Mouse (Mus musculus) ES-CJ7 (cell line): ENCODE measurements around the gene Sfmbt1.
"Not testable (repeated sequence)": the region's sequence is repeated elsewhere in the genome, so short reads cannot be mapped to it uniquely, and the experiment has no call there.

Experiments used
- DNase-seq: peaks from one replicate; pipeline ENCODE4 v3.0.0; 2011; ENCODE audit warnings: low read depth, low spot score

Gene Sfmbt1

DNA sequence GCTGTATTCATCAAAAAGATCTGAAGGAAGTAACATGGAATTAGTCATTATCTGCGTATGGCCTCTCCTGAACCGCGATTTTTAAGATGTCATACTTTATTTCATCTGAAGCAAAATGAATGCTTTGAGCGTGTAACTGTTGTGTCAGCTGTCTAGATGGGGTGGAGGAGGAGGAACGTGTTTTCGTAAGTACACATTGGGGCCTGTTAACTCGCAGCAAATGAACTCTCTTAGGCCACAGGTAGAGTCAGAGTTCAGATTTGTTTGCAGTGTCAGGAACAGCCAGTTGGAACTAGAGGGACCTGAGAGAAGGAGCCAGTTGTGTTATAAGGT lies 2.3 kb downstream of the Sfmbt1 start:
- DNase-seq: peak; percentile 22

DNA sequence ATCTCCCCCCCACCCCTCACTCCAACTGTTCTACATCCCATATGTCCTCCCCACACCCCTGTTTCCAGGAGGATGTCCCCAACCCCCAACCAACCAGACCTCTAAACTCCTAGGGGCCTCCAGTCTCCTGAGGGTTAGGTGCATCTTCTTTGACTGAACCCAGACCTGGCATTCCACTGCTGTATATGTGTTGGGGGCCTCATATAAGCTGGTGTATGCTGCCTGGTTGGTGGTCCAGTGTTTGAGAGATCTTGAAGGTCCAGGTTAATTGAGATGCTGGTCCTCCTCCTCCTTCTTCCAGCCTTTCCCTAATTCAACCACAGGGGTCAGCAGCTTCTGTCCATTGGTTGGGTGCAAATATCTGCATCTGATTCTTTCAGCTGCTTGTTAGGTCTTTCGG lies 4.0 kb downstream of the Sfmbt1 start:
- not testable (repeated sequence) for DNase-seq

- no peak for DNase-seq
Measured at GRCm38 (mm10) chr14:30719514-30719913, 4.9 kb downstream of the Sfmbt1 start.

GRCm38 (mm10) chr14:30721850-30722249 lies 7.2 kb downstream of the Sfmbt1 start:
- no peak for DNase-seq

DNA sequence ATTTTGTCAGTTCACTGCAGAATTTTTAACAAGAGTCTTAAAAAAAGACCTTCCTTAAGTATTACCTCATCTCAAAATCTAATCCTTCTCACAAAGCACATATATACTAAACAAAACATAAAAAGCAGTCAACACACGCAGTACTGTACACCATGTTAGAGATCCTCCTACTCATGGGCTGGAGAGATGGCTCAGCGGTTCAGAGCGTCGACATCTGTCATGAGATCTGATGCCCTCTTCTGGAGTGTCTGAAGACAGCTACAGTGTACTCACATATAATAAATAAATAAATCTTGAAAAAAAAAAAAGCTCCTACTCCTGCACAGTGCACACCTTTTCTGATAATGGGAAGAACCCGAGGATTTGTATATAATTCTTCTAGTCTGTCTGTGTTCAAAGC lies 7.8 kb downstream of the Sfmbt1 start:
- no peak for DNase-seq

GRCm38 (mm10) chr14:30731896-30732295 lies 17.2 kb downstream of the Sfmbt1 start:
- DNase-seq: no peak

DNA sequence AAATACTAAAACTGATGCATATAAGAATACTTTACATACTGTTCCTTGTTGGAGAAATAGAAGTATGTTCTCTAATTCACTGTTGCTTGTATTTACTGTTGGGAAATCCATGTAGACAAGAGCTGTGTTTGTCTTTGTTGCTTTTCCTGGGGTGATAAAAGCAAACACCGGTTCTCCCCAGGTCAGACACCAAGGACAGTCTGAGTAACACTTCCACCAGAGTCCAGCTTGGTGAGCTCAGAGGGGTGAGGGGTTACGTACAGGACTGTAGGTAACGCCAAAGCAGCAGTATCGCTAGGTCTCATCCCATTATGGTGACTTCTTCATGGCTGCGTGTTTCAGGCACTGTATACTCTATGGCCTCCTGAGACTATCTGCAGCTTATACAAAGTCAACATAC lies 20.0 kb downstream of the Sfmbt1 start:
- no peak for DNase-seq

DNA sequence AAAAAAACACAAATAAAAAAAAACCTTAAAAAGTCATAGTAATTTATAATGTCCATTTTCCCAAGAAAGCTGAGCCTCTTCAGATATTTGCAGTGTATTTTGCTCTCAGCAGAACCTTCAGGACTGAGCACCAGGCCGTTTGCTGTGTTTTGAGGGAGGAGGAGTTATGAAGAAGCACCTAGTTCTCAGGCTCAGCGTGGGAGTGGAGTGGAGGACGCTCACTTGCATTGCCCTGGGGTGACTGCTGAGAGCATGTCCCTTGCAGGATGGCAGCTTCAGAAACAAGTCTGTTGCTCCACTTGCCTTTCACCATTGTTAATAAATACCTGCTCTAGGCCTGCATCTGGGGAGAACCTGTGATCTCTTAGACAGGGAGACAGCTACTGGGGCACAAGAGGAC lies 21.2 kb downstream of the Sfmbt1 start:
- DNase-seq: no peak

DNA sequence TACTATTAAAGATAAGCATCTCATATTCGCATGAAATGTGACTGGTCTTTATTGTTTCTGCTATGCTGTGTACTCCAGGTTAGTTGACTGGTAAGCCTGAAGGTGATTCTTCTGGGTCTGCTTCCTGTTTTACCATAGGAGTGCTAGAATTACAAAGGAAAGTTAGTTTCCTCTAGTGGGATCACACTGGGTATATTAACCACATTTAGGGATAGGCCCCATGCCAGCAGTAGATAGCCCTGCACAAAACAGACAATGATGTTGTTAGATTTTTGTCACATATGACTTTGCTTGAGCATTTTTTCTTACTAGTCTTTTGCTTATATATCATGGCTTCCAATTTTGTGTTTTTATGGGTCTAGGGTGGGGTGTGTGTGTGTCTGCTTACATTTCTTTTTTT lies 21.8 kb downstream of the Sfmbt1 start:
- no peak for DNase-seq

DNA sequence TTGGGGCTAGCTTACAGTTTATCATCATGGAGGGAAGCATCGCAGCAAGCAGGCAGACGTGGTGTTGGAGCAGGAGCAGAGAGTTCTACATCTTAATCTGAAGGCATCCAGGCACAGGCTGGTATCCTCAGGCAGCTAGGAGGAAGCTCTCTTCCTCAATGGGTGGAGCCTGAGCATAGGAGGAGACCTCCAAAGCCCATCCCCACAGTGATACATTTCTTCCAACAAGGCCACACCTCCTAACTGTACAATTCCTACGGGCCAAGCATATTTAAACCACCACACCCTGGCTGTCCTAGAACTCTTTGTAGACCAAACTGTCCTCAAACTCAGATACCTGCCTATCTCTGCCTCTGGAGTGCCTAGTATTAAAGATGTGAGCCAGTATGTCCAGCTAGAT lies 29.2 kb downstream of the Sfmbt1 start:
- peak; percentile 63 for DNase-seq

GRCm38 (mm10) chr14:30746160-30746559 lies 31.5 kb downstream of the Sfmbt1 start:
- no peak for DNase-seq

DNA sequence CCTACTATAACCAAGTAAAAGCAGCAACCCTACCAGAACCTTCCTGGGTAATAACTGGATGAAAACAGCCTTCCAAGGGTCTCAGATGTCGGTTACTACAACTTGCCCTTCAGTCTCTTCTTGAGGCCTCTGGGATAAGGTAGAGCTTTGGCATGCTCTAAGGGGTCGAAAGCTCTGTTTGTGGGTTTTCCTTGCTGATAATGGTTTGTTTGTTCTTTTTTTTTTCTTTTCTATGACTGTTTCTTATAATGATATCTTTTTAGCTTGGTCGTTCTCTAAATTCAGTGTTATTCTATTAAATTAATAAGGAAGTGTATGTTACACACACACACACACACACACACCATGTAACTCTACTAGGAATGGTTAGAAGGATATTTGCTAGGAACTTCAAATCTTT lies 42.6 kb downstream of the Sfmbt1 start:
- DNase-seq: no peak

DNA sequence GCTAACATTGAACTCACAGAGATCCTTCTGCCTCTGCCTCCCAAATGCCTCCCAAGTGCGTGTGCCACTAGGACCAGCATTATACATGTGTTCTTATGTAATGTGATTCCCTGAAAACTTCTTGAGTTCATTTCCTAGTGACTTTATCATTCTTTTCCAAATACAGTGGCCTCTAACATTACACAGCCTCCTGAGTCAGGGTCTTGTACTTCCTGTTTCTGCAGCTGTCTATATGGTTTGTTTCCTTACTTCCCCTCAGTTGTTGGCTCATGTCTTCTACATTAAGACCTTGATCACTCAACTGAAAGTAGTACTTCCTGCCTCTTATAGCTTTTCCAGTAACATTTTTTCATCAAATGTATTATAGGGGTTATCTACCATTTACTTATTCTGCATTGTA lies 46.6 kb downstream of the Sfmbt1 start:
- DNase-seq: no peak

DNA sequence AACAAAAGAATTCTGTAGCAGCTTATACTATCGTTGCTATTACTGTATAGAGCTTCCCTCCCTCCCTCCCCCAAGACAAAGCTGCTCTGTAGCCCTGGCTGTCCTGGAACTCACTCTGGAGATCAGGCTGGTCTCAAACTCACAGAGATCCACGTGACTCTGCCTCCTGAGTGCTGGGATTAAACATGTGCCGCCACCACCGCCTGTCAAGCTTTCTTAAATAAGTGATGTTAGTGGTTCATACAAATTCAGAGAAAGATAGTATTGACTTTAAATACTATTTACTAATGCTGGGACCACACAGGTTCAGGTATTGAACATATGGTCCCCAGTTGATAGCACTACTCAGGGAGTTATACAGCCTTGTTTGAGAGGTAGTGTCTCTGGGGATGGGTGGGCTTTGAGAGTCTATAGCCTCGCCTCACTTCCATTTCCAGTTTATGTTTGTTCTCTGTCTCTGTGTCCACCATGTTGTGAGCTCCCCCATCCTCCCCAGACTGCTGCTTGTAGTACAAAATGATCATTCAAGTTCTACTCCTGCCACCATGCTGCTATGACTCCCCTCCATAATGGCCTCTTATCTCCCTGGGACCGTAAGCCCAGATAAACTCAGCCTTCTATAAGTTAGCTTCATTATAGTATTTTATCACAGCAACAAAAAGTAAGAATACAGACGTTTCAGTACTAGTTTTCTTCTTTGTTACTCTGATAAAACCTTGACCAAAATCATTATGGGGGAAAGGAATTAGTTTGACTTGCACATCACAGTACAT lies 47.7 kb downstream of the Sfmbt1 start:
- no peak for DNase-seq

DNA sequence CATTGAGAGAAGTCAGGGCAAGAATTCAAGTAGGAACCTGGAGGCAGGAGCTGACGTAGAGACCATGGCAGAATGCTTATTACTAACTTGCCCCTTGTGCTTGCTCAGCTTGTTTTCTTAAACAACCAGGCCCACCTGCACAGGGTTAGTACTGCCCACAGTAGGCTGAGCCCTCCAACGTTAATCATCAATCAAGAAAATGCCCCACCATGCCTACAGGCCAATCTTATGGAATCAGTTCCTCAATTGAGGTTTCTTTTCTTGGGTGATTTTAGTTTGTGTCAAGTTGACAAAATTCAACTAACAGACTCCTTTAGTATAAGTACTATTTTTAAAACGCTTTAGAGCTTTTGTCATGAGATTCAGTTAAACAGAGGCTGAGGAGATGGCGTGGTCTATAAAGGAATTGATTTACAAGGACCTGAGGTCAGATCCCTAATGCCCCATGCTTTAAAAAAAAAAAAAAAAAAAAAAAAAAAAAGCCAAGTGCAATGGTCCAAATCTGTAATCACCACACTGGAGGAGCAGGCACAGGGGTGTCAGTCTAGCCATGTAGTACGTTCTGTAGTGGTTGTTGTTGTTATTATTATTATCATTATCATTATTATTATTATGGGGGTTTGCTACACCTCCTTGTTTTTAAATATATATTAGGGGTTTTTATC lies 48.4 kb downstream of the Sfmbt1 start:
- no peak for DNase-seq

DNA sequence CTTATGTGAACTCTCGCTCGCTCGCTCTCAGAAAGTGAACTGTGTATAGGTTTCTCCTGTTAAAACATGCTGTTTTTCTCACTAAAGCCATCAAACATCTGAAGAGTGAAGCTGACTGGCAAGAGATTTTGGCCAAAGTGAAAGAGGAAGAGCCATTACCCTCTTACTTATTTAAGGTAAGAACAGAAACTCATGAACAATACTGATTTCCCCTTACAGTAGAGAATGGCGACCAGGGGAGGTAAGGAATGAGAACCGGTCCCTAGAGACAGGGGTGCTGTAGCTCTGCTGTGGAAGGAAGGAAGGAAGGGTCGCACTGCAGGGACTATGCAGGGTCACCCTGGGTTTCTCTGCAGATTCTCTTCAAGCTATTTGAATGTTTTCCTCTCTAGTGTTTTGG lies 70.0 kb downstream of the Sfmbt1 start:
- no peak for DNase-seq

- DNase-seq: no peak
Measured at GRCm38 (mm10) chr14:30789471-30789870, 74.8 kb downstream of the Sfmbt1 start.

DNA sequence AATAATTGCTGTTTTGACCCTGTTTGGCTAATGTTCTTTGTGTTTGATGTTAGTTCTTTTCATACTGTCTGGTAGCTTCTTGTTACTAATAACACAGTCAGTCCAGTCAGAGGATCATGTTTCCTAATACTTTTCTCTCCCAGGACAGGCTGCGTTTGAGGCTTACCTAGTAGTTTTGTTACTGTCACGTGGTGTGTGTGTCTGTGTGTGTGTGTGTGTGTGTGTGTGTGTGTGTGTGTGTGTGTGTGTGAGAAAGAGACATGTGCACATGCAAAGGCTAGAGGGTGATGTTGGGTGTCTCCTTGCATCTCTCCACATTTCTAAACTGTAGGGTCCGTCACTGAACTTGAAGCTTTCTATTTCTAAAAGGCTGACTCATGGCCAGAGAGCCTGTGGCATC lies 78.2 kb downstream of the Sfmbt1 start:
- no peak for DNase-seq

- no peak for DNase-seq
Measured at GRCm38 (mm10) chr14:30801756-30802155, 87.1 kb downstream of the Sfmbt1 start.

DNA sequence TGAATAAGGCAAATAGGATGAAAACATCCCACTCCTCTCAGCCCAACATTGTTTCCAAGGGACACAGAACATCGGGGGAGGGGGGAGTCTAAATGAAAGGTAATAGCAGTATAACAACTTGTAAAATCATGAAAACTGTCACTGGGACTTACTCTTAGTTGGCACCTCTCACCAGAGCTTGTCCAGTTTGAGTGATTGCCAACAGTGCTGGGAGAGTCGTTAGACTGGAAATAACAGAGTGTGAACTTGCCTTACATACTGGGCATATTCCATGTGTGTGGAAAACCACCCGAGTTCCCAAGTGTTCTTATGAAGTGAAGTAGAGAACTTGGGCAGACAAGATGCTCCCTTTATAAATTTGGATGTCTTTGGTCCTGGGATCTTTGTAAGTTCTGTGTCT lies 106.5 kb downstream of the Sfmbt1 start:
- no peak for DNase-seq

- DNase-seq: no peak
Measured at GRCm38 (mm10) chr14:30824456-30824995, 109.9 kb downstream of the Sfmbt1 start.

- DNase-seq: no peak
Measured at GRCm38 (mm10) chr14:30825021-30825475, 110.4 kb downstream of the Sfmbt1 start.

DNA sequence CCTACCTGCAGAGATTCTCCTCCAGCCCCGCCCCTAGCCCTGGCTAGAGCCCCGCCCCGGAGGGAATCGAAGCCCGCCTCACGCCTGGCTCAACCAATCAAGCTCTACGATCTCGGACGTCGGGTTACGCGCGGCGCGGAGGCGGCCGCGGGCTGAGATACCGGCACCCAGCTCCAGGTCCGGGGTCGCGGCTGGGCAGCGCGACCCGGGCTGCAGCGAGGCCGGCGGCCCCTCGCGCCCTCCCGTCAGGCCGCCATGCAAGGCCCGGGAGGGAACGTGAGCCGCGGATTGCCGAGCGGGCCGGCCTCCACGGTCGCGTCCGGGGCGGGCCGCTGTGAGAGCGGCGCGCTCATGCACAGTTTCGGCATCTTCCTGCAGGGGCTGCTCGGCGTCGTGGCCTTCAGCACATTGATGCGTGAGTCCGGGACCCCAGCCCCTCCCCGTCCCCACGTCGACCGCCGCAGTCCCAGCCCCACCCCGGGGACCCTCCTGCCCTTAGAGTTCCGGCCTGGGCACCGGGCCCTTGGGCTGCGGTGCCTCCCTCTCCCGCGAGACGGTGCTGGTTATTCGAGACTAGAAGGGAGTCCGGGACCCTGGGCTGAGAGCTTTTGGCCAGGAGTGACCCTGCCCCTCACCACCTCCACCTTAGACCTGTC lies 111.0 kb downstream of the Sfmbt1 start, which contains the start of gene Tmem110:
Gene Tmem110, plus strand, starts transcription at position 115 of the 656 bp plus-strand sequence.
- DNase-seq: peak; percentile 81
